In the genomic region with DNA sequence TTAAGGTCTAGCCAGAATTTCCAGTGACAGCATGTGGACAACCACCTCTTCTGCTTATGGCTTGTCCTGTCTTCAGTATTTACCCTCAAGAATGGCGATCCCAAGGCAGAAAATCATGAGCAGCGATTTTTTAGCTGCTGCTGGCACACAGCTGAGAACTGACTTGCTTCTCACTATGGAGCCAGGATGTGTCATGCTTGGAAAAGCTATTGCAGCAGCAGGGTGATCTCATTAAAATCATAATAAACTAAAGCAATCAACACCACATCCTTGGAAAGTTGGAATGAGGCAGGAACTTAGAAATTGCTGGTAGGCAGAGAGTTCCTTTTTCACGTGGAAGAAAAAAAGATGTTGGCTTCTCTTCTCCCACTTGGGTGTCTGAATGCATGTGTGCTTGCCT, we compare ENCODE assay signal across 23 mouse cellular contexts.
"Had no signal": no experiment of that assay in that cellular context is flagged by ENCODE, and none has a peak within 500 bp of the region (broad histone marks: within the 10 kb centered on the region; RNA-seq: fewer than 3 reads in every experiment).

No protein-coding gene starts in this region.

- ATAC-seq: liver, embryonic 12.5 days; midbrain, embryonic 13.5 days had no signal

- H3K9ac ChIP-seq: limb, embryonic 13.5 days; liver, embryonic 12.5 days; liver, embryonic 15.5 days; lung, embryonic 15.5 days; midbrain, embryonic 13.5 days; neural tube, embryonic 12.5 days; neural tube, embryonic 15.5 days had no signal

- DNase-seq: kidney, adult 9 months; kidney, postnatal 14 days; kidney, postnatal 4 days; layer of hippocampus, adult 9-11 months; liver; lung, adult 18-20 months; lung, postnatal 10 days; lung, postnatal 36 days; right cerebral cortex, adult 18-20 months; right cerebral cortex, postnatal 14 days; right cerebral cortex, postnatal 4 days; thymus, postnatal 25 days had no signal

- H3K4me2 ChIP-seq: limb, embryonic 13.5 days; liver, embryonic 12.5 days; liver, embryonic 15.5 days; lung, embryonic 15.5 days; midbrain, embryonic 13.5 days; neural tube, embryonic 12.5 days; neural tube, embryonic 15.5 days had no signal

- H3K9me3 ChIP-seq: limb, embryonic 10.5 days; limb, embryonic 13.5 days; liver, embryonic 12.5 days; liver, embryonic 15.5 days; lung, embryonic 15.5 days; megakaryocyte, embryonic 14.5 days; midbrain, embryonic 10.5 days; midbrain, embryonic 13.5 days; neural tube, embryonic 12.5 days; neural tube, embryonic 15.5 days had no signal

- H3K4me3 ChIP-seq: limb, embryonic 10.5 days; limb, embryonic 13.5 days; liver, embryonic 12.5 days; liver, embryonic 15.5 days; lung, embryonic 15.5 days; megakaryocyte, embryonic 14.5 days; midbrain, embryonic 10.5 days; midbrain, embryonic 13.5 days; neural tube, embryonic 12.5 days; neural tube, embryonic 15.5 days had no signal

- H3K27me3 ChIP-seq: limb, embryonic 13.5 days; liver, embryonic 12.5 days; liver, embryonic 15.5 days; lung, embryonic 15.5 days; midbrain, embryonic 13.5 days; neural tube, embryonic 12.5 days; neural tube, embryonic 15.5 days had no signal

- H3K36me3 ChIP-seq: limb, embryonic 10.5 days; limb, embryonic 13.5 days; liver, embryonic 12.5 days; liver, embryonic 15.5 days; lung, embryonic 15.5 days; midbrain, embryonic 10.5 days; midbrain, embryonic 13.5 days; neural tube, embryonic 12.5 days; neural tube, embryonic 15.5 days had no signal

- H3K4me1 ChIP-seq: limb, embryonic 10.5 days; limb, embryonic 13.5 days; liver, embryonic 12.5 days; liver, embryonic 15.5 days; lung, embryonic 15.5 days; megakaryocyte, embryonic 14.5 days; midbrain, embryonic 10.5 days; midbrain, embryonic 13.5 days; neural tube, embryonic 12.5 days; neural tube, embryonic 15.5 days had no signal

- H3K27ac ChIP-seq: limb, embryonic 10.5 days; limb, embryonic 13.5 days; liver, embryonic 12.5 days; liver, embryonic 15.5 days; lung, embryonic 15.5 days; midbrain, embryonic 10.5 days; midbrain, embryonic 13.5 days; neural tube, embryonic 12.5 days; neural tube, embryonic 15.5 days; stomach, postnatal 0 days had no signal
